Mouse (Mus musculus) frontal cortex, postnatal 14 days (tissue): ENCODE data around the gene Rsu1.
A peak's percentile ranks its signal among the peaks of the same experiment; 100 is the strongest.

ENCODE experiments used
- DNase-seq, 2 experiments: peaks; one replicate each; pipeline ENCODE4 v3.0.0; 2022; ENCODE audit warnings: low spot score in 2 of 2

Gene Rsu1

DNA sequence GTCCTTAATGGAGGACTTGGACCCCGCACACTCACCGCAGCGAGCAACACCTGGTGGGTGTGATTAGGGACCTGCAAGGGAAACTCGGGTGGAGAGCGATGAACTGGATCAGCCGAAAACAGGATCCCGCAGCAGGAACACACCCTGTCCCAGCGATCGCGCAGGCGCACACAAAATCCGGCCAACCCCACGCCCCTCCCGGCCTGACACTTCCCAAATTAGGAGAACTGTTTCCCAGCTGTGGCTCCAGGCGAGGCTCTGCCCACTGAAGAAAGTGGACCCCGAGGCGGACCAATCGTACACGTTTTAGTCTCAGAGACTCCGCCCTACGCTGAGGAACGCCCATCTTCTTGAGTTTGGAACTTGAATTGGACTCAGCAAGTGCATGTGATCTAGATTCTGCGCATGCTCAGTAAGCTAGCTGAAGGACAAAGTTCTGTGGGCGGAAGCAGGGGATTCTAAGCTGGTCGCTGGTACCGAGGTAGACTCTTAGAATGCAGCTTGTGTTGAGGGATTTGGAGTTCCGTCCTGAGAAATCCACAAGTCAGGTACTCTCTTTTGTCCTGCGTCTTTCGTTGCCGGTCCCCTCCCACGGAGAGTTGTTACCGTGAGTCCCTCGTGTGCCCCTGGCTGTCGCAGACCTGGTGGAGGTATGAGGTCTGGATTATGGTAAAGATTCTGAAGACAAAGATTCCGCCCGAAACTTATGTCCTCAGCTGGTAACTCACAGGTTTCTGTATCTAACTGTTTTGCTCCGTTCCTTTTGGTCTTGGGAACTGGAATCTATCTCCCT is at the start of gene Rsu1:
TSS of gene Rsu1 (minus strand) at position 251 of the 793 bp plus-strand sequence.
- DNase-seq, result peak; percentile 92 to 97

- DNase-seq, result no peak
Observed at GRCm38 (mm10) chr2:13303376-13303775, 32.2 kb upstream of the Rsu1 start.

- DNase-seq, result no peak
Observed at GRCm38 (mm10) chr2:13299031-13299430, 27.8 kb upstream of the Rsu1 start.

- no peak for DNase-seq
Observed at GRCm38 (mm10) chr2:13297733-13298132, 26.5 kb upstream of the Rsu1 start.

DNA sequence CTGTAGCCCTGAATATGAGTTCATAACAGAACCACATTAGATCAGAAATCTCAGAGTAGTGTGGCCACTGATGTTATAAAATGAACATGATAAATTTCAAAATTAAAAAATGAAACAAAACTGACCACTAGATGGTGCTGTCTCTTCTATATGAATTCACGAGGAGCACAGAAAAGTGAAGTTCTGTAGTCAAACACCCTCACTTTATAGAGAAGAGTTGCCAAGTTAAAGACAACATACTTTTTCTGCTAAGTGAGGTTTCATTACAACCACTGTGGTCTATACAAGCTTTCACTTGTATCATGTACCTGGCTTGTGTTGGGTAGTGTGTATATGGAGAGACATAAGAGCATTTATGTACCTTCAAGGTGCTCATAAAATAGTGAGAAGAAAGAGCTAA is 19.4 kb upstream of the Rsu1 start:
- no peak for DNase-seq

DNA sequence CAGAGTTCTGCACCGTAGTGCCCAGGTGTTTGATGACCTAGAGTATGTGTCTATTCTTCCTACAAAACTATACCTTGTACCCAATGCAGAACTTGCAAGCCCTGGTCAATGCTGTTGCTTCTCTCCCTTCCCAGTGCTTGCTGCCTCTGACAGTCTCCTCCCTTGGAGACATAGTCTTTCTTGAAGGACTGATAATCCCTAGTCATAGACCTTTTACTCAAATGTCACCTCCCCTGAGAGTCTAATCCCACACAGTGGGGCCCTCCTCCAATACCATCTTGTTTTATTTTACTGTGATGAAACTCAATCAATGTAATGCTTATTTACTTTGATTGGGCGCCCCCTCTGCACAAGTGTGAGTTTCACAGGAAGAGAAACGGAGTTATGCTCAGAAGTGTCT is 18.9 kb upstream of the Rsu1 start:
- no peak for DNase-seq

GRCm38 (mm10) chr2:13278114-13278862 is 7.1 kb upstream of the Rsu1 start:
- no peak for DNase-seq

- DNase-seq, result no peak
Observed at GRCm38 (mm10) chr2:13275874-13276273, 4.7 kb upstream of the Rsu1 start.

DNA sequence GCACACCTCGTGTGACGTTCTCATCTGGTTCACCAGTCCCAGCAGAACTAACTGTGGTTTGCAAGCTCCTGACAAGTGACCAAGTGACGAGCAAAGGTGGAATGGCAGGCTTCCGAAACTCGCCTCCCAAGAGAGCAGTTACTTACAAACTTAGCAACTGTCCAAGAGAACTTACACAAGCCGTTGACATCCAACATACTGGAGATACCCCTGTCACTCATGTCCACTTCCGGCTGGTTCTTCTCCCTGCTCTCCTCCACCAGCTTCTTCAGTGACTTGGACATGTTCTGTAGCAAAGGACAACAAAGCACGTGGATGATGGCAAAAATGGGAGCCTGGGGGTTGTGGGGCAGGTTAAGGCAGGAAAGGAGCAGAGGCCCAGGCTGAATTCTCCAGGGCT is 479 bp downstream of the Rsu1 start:
- DNase-seq, result no peak

DNA sequence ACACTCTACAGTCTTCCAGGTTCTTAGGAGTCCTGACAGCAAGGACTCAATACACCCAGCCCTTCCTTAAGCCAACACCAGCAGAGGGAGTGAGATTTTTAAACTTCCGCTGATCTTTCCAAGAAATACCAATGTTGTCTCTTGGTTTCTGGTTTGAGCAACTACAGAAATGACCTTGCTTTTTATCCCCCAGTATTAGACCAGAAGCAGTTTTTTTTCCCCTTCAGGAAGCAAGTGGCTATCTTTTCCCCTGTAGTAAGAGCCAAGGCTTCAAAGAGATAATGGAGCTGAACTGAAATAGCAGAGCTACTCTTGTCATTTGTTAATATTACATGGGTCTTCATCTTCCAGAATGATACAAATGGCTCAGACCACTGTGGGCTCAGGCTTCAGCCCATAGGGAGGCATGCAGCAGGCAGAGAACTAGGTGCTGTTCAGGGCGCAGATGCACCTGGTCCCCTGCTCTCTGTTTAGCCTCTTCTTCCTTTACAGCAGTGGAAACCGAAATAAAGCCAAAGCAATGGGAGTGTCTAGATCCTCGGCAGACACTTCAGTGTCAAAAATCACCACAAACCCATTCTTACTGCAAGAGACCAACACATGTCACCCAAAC is 2.4 kb downstream of the Rsu1 start:
- no peak for DNase-seq

- peak in 1 of 2 experiments; percentile 12 for DNase-seq
Observed at GRCm38 (mm10) chr2:13264875-13265274, 6.3 kb downstream of the Rsu1 start.

- no peak for DNase-seq
Observed at GRCm38 (mm10) chr2:13263150-13263549, 8.1 kb downstream of the Rsu1 start.

DNA sequence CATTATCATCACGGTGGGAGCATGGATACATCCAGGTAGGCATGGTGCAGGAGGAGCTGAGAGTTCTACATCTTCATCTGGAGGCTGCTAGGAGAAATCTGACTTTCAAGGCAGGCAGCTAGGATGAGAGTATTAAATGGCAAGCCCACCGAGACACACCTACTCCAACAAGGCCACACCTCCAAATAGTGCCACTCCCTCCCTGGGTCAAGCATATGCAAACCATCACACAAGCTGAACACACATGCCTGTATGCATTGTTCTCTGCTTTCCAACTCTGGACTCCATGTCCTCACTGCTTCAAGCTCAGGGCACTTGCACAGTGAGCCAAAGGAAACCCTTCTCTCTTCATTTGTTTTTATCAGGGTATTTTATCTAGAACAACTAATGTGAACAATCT is 12.6 kb downstream of the Rsu1 start:
- no peak for DNase-seq

DNA sequence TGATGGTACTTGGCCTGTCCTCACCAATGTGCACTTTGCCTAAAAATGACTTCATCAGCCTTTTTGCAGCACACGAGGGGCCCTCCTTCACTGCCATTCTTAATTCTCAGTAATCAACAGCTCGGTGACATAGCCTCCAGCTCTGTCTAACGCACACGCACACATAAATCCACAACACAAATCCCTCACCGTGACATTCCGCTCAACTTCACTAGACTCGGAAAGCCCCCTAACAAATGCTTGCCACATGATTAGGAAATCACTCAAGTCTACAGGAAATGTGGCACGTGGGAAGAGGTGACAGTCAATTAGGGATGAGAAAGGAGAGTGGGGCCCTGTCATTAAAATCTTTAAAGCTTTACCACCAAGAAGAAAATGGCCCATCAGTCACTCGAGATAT is 30.5 kb downstream of the Rsu1 start:
- no peak for DNase-seq

DNA sequence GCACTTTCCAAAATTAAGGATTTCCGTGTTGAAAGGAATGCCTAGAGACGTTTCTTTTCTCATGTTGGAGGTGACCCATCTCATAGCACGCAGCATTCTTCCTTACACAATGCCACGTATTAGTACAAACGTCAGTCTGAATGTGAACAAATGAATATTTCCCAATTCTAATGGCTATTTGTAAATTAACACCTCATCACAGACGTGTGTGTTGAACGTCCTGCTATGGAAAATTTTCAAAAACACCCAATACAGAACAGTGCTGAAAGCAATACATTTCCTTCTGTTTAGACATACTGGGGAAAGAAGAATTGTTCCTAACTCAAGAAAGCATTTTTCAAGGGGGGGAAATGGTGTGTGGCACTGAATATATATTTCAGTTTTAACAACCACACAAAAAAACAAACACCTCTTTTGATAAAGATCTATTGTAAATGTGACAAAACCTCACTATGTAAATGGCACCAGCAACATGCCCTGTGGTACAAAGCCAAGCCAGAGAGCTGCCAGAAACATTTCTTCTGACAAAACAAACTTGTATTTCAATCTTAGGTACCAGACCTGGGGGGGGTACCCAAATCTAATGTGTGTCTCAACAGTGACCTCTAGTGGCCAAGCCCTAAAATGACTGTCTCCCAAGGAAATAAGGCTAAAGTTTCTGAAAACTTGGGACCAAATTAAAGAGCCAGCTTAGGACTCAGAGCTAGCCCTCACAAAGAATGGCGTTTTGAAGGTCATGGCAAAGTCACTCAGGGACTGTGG is 33.9 kb downstream of the Rsu1 start:
- peak in 1 of 2 experiments; percentile 38 for DNase-seq

DNA sequence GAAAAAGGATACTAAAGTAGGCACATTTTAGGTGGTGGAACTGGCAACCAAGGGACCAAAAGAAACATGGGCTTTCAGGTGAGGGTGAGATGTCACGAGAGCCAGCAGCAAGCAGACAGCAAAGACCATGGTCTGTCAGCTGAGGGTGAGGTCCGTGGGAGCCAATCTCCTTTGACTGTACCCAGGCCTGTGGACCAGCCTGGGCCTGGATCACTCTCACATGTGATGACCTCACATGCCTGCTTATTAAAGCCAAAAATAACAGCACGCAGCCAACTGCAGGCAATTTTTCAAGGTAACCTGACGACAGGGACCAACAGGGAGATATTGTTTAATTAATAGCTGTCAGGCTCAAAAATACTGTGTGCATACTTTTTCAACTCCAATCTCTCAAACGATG is 35.5 kb downstream of the Rsu1 start:
- DNase-seq, result no peak

DNA sequence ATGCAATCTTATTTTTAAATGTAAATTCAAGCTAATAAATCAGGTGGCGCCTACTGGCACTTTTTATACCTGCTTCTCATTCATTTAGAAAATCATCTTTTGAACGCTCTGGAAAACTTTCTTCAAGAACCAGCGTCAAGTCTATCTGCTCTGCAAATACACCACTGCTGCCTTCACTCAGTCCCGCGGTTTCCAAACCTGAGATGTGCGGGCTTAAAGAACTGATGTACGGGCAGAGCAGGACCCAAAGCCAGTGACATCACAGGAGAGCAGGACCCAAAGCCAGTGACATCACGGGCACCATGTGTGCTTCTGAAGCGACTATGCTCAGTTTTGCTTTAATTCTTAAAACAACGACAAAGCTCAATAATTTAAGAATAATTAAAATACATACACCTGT is 36.4 kb downstream of the Rsu1 start:
- DNase-seq, result no peak

DNA sequence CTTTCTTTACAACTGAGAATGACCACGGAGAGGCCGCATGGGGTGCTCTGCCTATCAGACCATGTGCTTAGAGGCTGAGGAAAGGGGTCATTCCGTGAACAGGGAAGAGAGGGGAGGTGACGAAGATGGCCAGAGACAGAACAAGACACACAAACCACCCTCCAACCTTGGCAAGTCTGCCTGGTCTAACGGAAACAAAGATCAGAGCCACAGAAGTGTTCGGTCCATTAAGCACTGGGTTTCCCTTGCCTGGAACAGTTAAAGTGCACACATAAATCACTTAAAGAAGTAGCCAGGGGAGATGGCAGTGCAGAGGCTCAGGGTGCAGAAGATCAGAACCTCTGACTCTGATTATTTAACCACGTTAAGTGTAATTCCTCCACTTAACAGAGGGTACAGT is 37.3 kb downstream of the Rsu1 start:
- no peak for DNase-seq

DNA sequence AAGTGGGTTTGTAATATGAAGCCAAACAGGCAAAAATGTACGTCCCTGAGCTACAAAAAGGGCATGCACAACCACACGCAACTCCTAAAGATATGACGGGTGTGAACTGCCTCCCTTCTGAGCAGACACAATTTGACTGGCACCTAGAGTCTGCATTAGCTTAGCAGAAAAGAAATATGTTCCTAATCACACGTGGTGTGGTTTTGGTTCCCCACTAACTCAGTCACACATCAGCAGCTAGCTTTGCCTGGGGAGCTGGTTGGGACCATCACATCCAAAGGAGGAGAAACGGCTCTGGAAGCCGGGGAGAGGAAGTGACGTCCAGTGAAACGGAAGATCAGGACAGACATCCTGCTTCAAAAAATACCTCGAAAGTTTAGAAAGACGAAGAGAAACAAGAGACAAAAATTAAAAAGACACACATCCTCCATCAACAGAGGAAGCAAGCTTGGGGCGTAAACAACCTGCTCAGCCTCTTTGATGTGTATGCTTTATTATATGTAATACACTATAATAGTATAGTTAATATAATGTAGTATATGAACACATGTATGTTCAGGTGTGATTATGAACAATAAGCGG is 37.9 kb downstream of the Rsu1 start:
- no peak for DNase-seq

DNA sequence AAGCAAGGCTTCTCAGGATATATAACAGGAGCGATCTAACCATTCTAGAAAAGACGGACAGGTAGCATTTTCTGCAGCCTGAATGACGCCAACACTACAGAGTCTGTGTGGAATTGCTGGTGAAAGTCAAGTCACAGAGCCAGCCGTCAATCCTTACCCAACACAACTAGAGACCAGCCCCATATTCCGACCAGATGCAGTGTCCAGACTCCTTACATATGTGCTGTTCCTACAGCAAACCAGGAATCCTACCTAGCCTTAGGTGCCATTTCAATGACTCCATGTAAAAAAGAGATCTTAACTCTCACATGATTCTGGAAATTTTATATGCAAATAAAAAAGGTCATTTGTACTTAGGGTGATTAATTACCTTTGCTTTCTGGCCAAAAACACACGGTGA is 38.9 kb downstream of the Rsu1 start:
- DNase-seq, result no peak

DNA sequence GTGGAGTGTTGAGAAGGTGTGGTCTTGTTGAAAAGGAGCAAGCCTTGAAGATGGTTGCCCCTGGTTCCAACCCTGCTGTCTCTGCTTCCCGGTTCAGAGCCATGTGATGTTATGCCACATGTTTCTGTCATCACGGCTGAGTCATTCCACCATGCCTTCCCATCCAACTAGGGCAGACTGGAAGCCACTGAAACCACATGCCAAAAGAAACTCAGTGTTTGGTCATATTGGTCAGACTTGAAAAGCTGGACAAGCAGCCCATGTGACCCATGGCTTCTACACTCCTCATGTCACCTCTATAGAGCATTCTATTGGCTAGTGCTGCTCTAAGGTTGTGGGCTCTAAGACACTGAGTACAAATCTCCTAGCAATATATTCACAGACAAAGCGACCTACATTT is 41.5 kb downstream of the Rsu1 start:
- DNase-seq, result no peak

GRCm38 (mm10) chr2:13226031-13226430 is 45.2 kb downstream of the Rsu1 start:
- DNase-seq, result no peak
